Mouse (Mus musculus) urinary bladder, postnatal 25 days (tissue): ENCODE results near the gene Vamp4.

Source experiments
- DNase-seq: peaks from one replicate; pipeline ENCODE4 v3.0.0; 2022; ENCODE audit warnings: low spot score

The Vamp4 gene

DNA sequence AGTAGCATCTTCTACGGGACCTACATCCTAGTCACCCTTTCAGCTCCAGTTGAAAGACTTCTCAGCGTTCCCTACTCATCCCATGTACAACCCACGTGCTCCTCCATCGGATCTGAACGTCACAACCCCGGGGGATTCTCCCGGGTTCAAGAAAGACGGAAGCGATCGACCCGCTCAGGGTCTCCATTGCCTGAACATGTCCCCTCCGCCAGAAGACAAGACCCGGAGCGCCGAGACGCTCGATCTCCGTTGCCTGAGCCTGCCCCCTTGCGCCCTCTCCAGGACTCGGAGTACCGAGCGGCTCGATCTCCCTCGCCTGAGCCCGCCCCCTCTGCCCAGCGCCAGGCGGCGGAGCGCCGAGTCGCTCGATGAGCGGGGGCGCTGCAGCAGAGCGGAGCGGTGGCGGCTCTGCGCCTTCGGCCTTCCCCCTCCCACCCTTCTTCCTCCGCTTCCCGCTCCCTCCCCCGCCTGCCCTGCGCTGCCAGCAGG, at the start of gene Vamp4:
TSS of gene Vamp4 (plus strand) at position 256 of the 489 bp plus-strand sequence.
- peak; percentile 91 for DNase-seq

- no peak for DNase-seq
These were observed 40.7 kb upstream of the Vamp4 start for GRCm38 (mm10) chr1:162529651-162530050.

GRCm38 (mm10) chr1:162530666-162531065, 39.6 kb upstream of the Vamp4 start:
- no peak for DNase-seq

DNA sequence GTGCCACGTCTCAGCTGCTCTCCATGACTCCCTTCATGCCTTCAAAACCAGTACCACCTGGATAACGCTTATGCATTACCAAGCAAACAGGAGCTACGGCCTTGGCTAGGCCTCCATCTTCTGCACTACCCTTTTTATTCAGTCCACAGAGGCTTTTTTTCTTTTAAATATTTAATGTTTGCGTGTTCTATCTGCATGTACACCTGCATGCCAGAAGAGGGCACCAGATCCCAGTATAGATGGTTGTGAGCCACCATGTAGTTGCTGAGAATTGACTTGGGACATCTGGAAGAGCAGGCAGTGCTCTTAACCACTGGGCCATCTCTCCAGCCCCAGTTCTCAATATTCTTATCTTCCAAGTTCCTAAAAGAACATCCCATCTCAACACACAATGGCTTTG, 38.7 kb upstream of the Vamp4 start:
- DNase-seq: no peak

- no peak for DNase-seq
These were observed 38.0 kb upstream of the Vamp4 start for GRCm38 (mm10) chr1:162532330-162532729.

GRCm38 (mm10) chr1:162533766-162534560, 36.4 kb upstream of the Vamp4 start:
- DNase-seq: no peak

GRCm38 (mm10) chr1:162543231-162543630, 27.1 kb upstream of the Vamp4 start:
- DNase-seq: no peak

DNA sequence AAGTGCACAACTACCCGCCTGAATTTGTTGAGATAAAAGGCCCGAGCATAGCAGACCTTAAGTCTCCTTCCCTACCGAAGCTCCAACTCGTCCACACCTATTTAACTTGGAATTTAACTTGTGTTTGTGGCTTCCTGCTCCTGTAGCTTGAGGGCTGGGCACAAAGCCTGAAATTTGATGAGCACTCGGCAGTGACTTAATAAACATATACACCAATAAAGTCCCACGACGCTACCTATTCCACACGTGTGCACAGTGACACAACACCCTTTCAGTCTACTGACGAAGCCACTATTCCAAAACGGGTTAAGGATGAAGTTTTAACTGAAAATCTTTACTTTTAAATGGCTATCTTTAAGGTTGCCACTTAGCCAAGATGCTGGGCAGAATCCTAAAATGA, 22.7 kb upstream of the Vamp4 start:
- no peak for DNase-seq

- peak; percentile 70 for DNase-seq
These were observed 22.0 kb upstream of the Vamp4 start, which contains the start of gene Mettl13 for GRCm38 (mm10) chr1:162548016-162548916. Gene Mettl13 (minus strand): TSS chr1:162548551.

DNA sequence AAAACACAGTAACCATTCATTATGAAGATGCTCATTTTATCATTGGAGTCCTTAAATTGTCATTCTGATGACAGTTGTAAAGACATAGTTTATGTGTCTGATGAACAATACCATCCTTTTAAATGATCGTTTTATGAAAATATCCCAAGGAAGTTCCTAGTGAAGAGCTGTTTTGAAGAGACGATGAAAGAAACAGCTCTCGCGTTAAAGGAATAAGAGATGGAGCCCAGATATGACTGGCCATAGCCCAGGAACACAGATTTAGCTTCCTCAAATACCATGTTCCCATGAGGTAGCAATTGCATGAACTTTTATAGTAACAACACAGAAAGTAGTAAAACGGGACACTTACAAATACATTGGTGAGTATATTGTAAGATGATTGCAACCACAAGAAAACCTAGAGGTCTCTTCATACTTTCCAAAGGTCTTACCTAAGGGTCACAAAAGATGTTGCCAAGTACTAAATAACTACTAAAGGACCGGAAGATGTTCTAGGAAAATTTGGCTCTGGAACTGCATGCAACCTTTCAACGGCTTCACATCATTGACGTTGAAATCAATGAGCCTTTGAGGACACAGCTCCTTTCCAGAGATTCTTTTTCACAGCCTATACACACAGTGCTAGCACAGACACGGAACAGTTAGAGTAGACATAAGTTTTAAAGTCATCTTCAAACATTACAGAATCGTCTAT, 21.2 kb upstream of the Vamp4 start:
- no peak for DNase-seq

DNA sequence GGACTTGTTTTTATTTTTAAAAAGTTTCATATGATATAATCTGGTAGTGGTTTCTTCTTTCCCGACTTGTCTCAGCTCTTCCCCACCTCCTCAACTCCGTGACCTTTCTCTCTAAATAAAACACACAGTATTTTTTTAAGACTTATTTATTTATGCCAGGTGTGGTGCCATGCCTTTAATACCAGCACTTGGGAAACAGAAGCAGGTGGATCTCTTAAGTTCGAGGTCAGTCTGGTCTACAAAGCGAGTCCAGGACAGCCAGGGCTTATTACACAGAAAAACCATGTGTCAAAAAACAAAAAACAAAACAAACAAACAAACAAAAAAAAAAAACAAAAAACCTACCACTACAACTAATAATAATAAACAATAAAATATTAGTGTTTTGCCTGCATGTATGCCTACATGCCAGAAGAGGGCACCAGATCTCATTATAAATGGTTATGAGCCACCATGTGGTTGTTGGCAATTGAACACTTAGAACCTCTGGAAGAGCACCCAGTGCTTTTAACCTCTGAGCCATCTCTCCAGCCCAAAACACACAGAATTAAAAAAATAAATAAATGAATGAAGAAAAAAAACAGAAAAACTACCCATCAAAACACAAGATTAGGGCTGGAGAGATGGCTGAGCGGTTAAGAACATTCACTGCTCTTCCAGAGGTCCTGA, 20.6 kb upstream of the Vamp4 start:
- no peak for DNase-seq

- no peak for DNase-seq
These were observed 17.4 kb upstream of the Vamp4 start for GRCm38 (mm10) chr1:162552956-162553355.

DNA sequence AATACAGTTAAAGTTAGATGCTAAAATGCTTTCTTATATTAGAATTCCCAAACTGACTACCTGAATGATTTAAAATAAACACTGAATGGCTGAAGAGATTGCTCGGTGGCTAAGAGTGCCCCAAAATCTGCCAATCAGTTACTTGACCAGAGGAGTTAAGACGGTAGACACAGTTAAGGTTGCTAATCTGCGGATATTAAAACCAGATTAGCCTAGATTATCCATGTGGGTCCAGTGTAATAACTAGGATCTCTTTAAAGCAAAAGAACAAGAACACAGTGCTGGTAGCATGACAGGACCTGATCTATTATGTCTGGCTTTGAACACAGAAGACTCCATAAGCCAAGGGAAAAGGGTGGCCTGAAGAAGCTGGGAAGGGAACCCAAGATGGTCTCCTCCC, 16.1 kb upstream of the Vamp4 start:
- no peak for DNase-seq

DNA sequence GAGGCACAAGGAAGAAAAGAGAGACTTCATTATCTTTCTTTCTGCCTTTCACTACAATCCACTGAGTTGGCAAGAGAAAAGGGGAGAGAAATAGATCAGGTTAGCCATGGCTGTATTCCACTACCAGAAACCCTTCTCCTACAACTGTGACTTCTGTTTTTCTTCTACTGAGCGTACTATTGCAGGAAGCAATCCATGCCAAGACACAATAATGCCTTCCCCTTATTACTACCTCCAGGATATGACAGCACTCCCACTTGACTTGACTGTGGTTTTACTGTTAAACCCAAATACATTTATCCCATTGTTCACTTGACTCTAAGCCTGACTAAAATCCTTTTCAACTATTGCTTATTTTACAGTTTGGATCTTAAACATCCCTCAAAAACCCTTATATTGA, 7.1 kb upstream of the Vamp4 start:
- DNase-seq: no peak

DNA sequence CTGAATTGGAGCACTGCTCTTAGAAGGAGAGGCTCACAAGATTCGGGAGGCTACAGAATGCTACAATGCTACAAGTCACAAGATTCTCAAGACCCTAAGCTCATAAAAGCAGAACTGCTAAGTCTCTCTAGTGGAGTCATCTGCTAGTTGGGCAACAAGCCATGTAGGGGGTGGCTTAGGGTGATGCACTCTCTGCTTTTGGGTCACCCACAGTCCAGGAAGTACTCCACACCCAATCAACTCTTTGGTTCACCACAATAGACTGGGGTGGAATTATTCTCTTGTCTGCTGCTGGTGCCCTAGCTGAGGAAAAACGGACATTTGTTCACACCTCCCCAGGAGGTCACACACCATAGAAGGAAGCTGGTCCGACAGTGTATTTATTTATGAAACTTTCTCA, 5.3 kb upstream of the Vamp4 start:
- DNase-seq: no peak

- DNase-seq: no peak
These were observed 3.0 kb upstream of the Vamp4 start for GRCm38 (mm10) chr1:162567351-162567750.

- DNase-seq: peak; percentile 6
These were observed 751 bp downstream of the Vamp4 start for GRCm38 (mm10) chr1:162570931-162571601.

DNA sequence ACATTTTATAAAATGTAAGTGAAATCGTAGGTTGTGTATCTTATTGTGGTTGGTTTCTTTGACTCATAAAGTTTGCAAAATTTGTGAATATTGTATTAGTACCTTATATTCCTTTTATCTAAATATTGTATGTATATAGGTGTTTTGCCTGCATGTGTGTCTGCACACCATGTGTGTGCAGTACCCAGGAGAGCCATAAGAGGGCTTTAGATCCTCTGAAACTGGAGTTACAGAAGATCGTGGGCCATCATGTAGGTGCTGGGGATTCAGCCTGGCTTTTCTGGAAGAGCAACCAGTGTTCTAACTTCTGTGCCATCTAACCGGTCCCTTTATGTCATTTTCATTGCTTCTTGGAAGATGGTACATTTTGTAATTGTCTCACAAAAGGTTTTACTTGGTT, 4.8 kb downstream of the Vamp4 start:
- no peak for DNase-seq

DNA sequence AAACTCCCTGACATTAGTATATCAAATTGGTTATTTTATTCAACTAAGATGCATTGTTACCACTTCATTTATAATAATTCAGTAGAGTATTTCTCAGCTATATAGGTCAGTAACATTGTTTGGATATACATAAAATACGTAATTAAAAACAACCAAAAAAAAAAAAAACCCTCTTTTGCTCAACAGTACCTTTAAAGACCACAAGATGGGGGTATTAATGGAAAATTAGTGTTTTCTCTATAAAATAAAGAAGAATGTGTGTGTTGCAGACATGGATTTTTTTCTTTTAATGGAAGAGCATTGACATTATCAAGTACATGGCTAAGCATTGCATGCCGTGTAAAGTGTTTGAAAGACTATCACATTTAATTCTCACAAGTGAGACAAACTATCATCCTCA, 12.6 kb downstream of the Vamp4 start:
- DNase-seq: no peak

DNA sequence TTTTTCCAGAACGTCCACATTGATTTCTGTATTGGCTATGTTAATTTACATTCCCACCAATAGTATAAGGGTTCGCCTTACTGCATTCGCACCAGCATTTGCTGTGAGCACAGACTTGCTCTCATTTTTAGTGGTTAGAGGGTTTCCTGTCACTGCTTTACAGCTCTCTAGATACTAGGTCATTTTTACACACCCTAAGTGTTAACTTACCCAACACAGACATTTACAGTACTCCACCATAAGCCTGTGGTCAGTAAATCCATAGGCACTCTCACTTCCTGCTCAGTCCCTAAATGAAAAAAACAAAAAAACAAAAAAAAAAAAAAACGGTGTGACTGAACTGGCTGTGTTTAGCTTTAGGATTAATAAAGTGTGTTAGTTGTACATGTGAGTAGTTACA, 16.0 kb downstream of the Vamp4 start:
- DNase-seq: no peak

DNA sequence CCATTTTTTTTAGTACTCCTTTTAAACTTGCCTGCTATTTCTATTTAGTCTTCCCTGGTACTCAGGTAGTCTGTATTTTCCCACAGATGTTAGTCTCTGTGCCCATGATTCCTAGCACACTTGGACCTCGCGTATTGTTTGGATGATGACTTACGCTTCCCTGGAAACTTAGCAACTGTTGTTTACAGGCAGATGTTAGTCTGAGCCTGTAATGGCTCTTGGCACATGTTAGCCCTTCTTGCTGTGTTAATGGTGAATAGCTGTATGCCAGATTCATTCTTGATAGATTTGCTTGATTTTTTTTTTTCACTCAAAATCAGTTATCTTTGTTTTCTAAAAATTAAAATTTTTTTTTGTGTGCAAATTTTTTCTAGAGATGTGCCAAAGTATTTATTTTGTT, 18.3 kb downstream of the Vamp4 start:
- no peak for DNase-seq
